Mouse (Mus musculus) forebrain, embryonic 10.5 days (tissue): ENCODE measurements around the gene Ppcdc. TPM values are rescaled to one million over a fixed set of nuclear protein-coding genes. Genes with fewer than 3 reads are reported as not detected.

Source experiments
- DNase-seq: peaks from one replicate; pipeline ENCODE4 v3.0.0-alpha.2; 2017; ENCODE audit warnings: low spot score; ENCODE audit errors: extremely low spot score
- H3K27ac ChIP-seq: fragments of 300-500 bp; sonication (generic); 2 replicates; pipeline ENCODE4 v1.5.1; 2016; ENCODE audit warnings: mild to moderate bottlenecking
- H3K27me3 ChIP-seq: fragments of 300-500 bp; sonication (generic); 2 replicates; pipeline ENCODE4 v1.6.1; 2016; ENCODE audit warnings: mild to moderate bottlenecking; ENCODE audit not compliant: poor library complexity, severe bottlenecking
- H3K36me3 ChIP-seq: fragments of 300-500 bp; sonication (generic); replicated peaks from 2 replicates; pipeline ENCODE4 v1.6.1; 2016; ENCODE audit warnings: mild to moderate bottlenecking, moderate library complexity
- H3K4me1 ChIP-seq: fragments of 300-500 bp; sonication (generic); 2 replicates; pipeline ENCODE4 v1.6.1; 2016
- H3K4me3 ChIP-seq: fragments of 300-500 bp; sonication (generic); 2 replicates; pipeline ENCODE4 v1.5.1; 2016; ENCODE audit warnings: mild to moderate bottlenecking, moderate library complexity
- H3K9me3 ChIP-seq: fragments of 300-500 bp; sonication (generic); 2 replicates; pipeline ENCODE4 v1.6.1; 2016; ENCODE audit warnings: mild to moderate bottlenecking, moderate library complexity
- WGBS: fragments of 180-500 bp; shearing (Covaris S2); methylation state at CpG from one replicate; pipeline ENCODE4 v1.1.7; 2016; 5-methylcytosine and 5-hydroxymethylcytosine counted together
- polyA plus RNA-seq: library from polyadenylated mRNA; unstranded; fragments of >200 nt; fragmentation: Nextera tagmentation; extraction: Ambion mirVana; gene quantifications from 2 replicates; pipeline ENCODE4 v1.2.1, GENCODE M21; 2016

The Ppcdc gene
- polyA plus RNA-seq, 1 experiment from 2014 or later = 25.6 TPM

- WGBS = 77% methylated on average over 1 of the region's 1 CpGs
Observed at GRCm38 (mm10) chr9:57338706-57339105, 101.2 kb downstream of the Ppcdc start.

More at GRCm38 (mm10) chr9:57338706-57339105, 101.2 kb downstream of the Ppcdc start:
- no peaks in the 10 kb centered on the region for H3K4me1 ChIP-seq
- no peak overlapping the region for H3K27ac ChIP-seq
- no peaks in the 10 kb centered on the region for H3K36me3 ChIP-seq
- DNase-seq = no peak
- H3K9me3 ChIP-seq = peaks cover 4% of the 10 kb centered on the region; the same call in 1 of the 2 replicates
- H3K4me3 ChIP-seq = no peak overlapping the region
- H3K27me3 ChIP-seq = no peaks in the 10 kb centered on the region

Other genes starting within 250 kb of the Ppcdc start
- 0.05 TPM in 1 of 2 replicates, not detected in the other for gene Trcg1, start 203.6 kb downstream of the Ppcdc start, polyA plus RNA-seq
- gene 1700017B05Rik, start 177.5 kb downstream of the Ppcdc start, polyA plus RNA-seq = 14.8 and 15.6 TPM in 2 replicates
- gene Scamp5, start 27.9 kb upstream of the Ppcdc start, polyA plus RNA-seq = 12.9 and 15.5 TPM in 2 replicates
- gene Rpp25, start 63.9 kb upstream of the Ppcdc start, polyA plus RNA-seq = 1.2 and 1.4 TPM in 2 replicates
- gene Cox5a, start 81.2 kb upstream of the Ppcdc start, polyA plus RNA-seq = 686 and 693 TPM in 2 replicates
- 17.7 and 18.7 TPM in 2 replicates for gene Fam219b, start 97.4 kb upstream of the Ppcdc start, polyA plus RNA-seq
- 63.2 and 66.9 TPM in 2 replicates for gene Mpi, start 112.6 kb upstream of the Ppcdc start, polyA plus RNA-seq
- 51.1 and 52.8 TPM in 2 replicates for gene Scamp2, start 120.8 kb upstream of the Ppcdc start, polyA plus RNA-seq
- 12.8 and 14.7 TPM in 2 replicates for gene Ulk3, start 149.3 kb upstream of the Ppcdc start, polyA plus RNA-seq
- 1.9 and 2.9 TPM in 2 replicates for gene Cplx3, start 166.2 kb upstream of the Ppcdc start, polyA plus RNA-seq
- gene Lman1l, start 180.7 kb upstream of the Ppcdc start, polyA plus RNA-seq = not detected in 2 replicates
- gene Csk, start 213.5 kb upstream of the Ppcdc start, polyA plus RNA-seq = 28.8 and 33.9 TPM in 2 replicates
- gene Cyp1a2, start 243.6 kb upstream of the Ppcdc start, polyA plus RNA-seq = not detected in 2 replicates
- gene Cyp1a1, start 247.8 kb upstream of the Ppcdc start, polyA plus RNA-seq = 0.14 TPM in 1 of 2 replicates, not detected in the other